Mouse (Mus musculus) adrenal gland, postnatal 14 days (tissue): ENCODE measurements around the gene Kdm5c. TPM values are rescaled to one million over a fixed set of nuclear protein-coding genes. Genes with fewer than 3 reads are reported as not detected.
"Not testable (repeated sequence)": the region's sequence is repeated elsewhere in the genome, so short reads cannot be mapped to it uniquely, and the experiment has no call there.

Experiments used
- DNase-seq: peaks from one replicate; pipeline ENCODE4 v3.0.0; 2021; ENCODE audit warnings: mixed read lengths
- total RNA-seq: library from RNA; stranded (reverse); gene quantifications from 2 replicates; pipeline ENCODE4 v1.2.3, GENCODE M21; 2021

Kdm5c gene
- total RNA-seq, 1 experiment from 2014 or later: 64.9 TPM

DNA sequence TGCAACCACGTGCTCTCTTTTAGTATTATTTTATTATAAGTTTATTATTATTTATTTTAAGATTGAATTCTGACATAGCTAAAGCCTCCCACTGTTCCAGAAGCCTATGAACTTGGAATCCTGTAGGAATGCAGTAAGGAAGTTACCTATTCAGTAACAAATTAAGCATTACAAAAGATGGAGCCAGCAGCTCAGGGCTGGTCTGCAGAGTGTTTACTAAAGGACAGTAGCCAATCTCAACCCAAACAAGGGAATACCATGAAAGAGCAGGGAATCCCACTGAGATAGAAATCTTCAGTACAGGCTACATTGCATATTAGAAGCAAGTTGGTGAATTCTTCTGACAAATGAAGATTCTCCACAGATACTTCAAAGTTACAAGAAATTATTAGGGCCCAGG is 54.2 kb downstream of the Kdm5c start:
- DNase-seq: not testable (repeated sequence)

DNA sequence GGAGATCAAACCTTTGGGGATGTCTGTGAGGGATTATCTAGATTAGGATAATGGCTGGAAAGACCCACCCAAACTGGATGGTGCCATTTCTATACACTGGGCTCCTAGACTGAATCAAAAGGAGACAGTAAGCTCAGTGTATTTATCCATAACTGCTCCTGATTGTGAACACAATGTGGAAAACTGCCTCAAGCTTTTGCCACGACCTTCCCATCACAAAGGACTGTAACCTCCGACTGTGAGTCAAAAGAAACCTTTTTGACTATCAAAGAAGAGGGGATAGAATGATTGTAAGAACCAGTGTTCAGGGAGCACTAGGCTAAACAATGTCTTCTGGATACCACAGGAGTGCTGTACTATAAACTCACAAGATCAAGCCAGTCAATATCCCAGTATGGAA is 73.4 kb downstream of the Kdm5c start:
- no peak for DNase-seq

DNA sequence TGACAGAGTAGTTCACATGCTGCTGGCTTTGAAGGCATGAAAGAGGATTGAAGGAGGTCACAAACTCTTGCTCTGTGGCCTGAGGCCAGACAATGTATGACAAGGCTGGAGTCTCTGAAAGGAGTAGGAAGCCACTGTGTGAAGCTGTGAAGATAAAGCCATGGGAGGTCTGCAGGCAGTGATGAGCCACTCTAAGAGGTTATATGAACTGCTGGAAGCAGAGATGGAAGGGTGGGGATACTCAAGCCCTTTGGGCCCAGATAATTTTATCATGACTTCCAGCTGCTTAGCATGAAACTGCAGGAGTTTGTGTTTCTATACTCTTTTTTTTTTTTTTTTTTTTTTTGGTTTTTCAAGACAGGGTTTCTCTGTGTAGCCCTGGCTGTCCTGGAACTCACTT is 74.6 kb downstream of the Kdm5c start:
- no peak for DNase-seq

DNA sequence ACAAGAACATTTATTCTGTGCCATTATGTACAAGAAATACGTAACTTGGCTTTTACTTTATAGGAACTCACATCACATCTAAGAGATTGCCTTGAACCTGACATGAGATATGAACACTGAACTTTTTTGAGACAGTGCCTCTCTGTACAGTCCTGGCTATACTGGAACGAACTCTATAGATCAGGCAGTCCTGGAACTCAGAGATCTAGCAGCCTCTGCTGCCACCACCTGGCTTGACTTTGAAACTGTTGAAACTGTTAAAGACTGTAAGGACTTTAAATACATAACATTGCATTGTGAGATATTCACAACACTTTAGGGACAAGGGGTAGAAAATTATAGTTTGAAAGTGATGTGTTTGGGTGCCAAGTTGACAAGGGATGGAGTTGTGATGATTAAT is 75.1 kb downstream of the Kdm5c start:
- DNase-seq: peak; percentile 57

DNA sequence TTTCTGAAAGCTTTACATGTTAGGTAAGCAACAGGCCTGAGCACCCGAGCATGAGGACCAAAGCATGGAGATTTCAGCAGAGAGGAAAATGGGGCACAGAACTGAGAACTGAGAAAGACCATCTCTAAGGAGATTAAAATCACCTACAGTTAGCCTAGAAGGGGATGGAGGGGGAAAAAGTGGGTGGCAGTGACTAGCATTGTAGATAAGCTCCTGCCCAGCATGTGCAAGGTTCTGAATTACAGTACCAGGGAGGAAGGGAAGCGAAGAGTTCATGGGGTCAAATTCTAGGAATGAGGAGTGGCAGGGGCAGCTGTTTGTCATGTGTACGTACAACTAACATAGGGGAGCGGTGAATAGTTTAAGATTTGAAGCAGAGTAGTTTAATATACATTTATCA is 87.7 kb downstream of the Kdm5c start:
- DNase-seq: no peak

DNA sequence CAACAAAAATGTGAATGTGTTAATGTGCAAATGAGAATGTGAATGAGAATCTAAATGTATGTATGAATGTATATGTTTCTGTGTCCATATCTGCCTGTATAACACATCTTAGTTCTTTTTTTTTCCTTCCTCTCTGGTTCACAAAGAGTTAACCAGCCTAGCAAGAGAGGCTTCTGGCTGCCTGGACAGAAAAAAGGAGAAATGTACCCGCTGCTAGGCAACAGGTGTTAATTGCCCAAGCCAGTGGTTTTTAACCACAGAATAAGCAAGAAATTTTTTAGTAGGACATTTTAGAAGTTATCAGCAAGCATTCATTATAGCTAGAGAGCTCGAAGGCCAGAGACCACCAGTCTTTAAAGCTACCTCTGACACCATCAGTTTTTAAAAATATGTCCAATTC is 90.0 kb downstream of the Kdm5c start:
- no peak for DNase-seq

DNA sequence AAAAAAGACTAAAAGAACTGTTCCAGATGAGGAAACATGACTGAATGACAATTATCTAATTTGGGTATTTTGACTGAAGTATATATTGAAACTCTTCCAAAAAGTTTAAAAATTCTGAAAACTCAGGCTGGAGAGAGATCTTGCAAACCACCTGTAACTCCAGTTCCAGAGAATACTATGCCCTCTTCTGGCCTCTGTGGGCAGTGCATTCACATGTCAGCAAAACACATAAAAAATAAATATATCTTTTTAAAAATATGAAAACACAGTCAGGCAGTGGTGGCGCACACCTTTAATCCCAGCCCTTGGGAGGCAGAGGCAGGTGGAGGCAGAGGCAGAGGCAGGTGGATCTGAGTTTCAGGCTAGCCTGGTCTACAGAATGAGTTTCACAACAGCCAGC is 90.8 kb downstream of the Kdm5c start:
- DNase-seq: no peak

Other genes starting within 250 kb of the Kdm5c start
- 213 and 250 TPM in 2 replicates for gene Hsd17b10, start 231.2 kb upstream of the Kdm5c start, total RNA-seq
- gene Ribc1, start 216.7 kb upstream of the Kdm5c start, total RNA-seq: 1.5 and 2.1 TPM in 2 replicates
- 74.2 and 82.7 TPM in 2 replicates for gene Smc1a, start 216.6 kb upstream of the Kdm5c start, total RNA-seq
- 26.5 and 27.9 TPM in 2 replicates for gene Iqsec2, start 88.8 kb upstream of the Kdm5c start, total RNA-seq
- gene Kantr, start 94.5 kb downstream of the Kdm5c start, total RNA-seq: 7.8 and 8.1 TPM in 2 replicates
- 29.5 and 32.1 TPM in 2 replicates for gene Tspyl2, start 109.4 kb downstream of the Kdm5c start, total RNA-seq
- 2.7 and 3.1 TPM in 2 replicates for gene Gpr173, start 135.7 kb downstream of the Kdm5c start, total RNA-seq